Mouse (Mus musculus): ENCODE data around the gene Specc1.
A peak's percentile ranks its signal among the peaks of the same experiment; 100 is the strongest.

Gene Specc1

GRCm38 (mm10) chr11:62193116-62193515 lies 236.6 kb downstream of the Specc1 start:
- DNase-seq: no peak

GRCm38 (mm10) chr11:62194217-62194616 lies 237.7 kb downstream of the Specc1 start:
- no peak for DNase-seq

- DNase-seq: no peak
Measured at GRCm38 (mm10) chr11:62200901-62201512, 244.4 kb downstream of the Specc1 start.

GRCm38 (mm10) chr11:62202645-62203044 lies 246.1 kb downstream of the Specc1 start:
- DNase-seq: no peak

GRCm38 (mm10) chr11:62209111-62209510 lies 252.5 kb downstream of the Specc1 start:
- DNase-seq: no peak

- DNase-seq: no peak
Measured at GRCm38 (mm10) chr11:62209891-62210290, 253.3 kb downstream of the Specc1 start.

GRCm38 (mm10) chr11:62213384-62213989 lies 256.9 kb downstream of the Specc1 start:
- DNase-seq: no peak

- no peak for DNase-seq
Measured at GRCm38 (mm10) chr11:62215107-62215506, 258.5 kb downstream of the Specc1 start.

- no peak for DNase-seq
Measured at GRCm38 (mm10) chr11:62217751-62218150, 261.2 kb downstream of the Specc1 start.

- peak; percentile 8 for DNase-seq
Measured at GRCm38 (mm10) chr11:62220756-62221510, 264.4 kb downstream of the Specc1 start.

GRCm38 (mm10) chr11:62223416-62223815 lies 266.9 kb downstream of the Specc1 start:
- DNase-seq: no peak

- DNase-seq: no peak
Measured at GRCm38 (mm10) chr11:62223962-62224361, 267.4 kb downstream of the Specc1 start.

- DNase-seq: no peak
Measured at GRCm38 (mm10) chr11:62224797-62225196, 268.2 kb downstream of the Specc1 start.

GRCm38 (mm10) chr11:62240631-62241261 lies 284.2 kb downstream of the Specc1 start:
- DNase-seq: no peak

- no peak for DNase-seq
Measured at GRCm38 (mm10) chr11:62243871-62244270, 287.3 kb downstream of the Specc1 start.

GRCm38 (mm10) chr11:62244471-62244870 lies 287.9 kb downstream of the Specc1 start:
- DNase-seq: no peak

GRCm38 (mm10) chr11:62247759-62248400 lies 291.3 kb downstream of the Specc1 start:
- DNase-seq: no peak

- peak; percentile 50 for DNase-seq
Measured at GRCm38 (mm10) chr11:62248401-62249244, 292.1 kb downstream of the Specc1 start, which contains the start of gene Adora2b. Gene Adora2b, plus strand, starts transcription at chr11:62248984.

GRCm38 (mm10) chr11:62249266-62250037 lies 292.9 kb downstream of the Specc1 start:
- DNase-seq: no peak

GRCm38 (mm10) chr11:62251047-62251446 lies 294.5 kb downstream of the Specc1 start:
- no peak for DNase-seq

GRCm38 (mm10) chr11:62253380-62253779 lies 296.8 kb downstream of the Specc1 start:
- DNase-seq: no peak
